Mouse (Mus musculus) bone marrow macrophage, adult 2 months (primary cell): ENCODE measurements around the gene Tmem81.

ENCODE experiments used
- CTCF ChIP-seq: IDR thresholded peaks from 2 replicates; pipeline ENCODE4 v1.5.1; 2012; ENCODE audit warnings: low read depth, mild to moderate bottlenecking, low read length, moderate library complexity
- POLR2A ChIP-seq: IDR thresholded peaks from 2 replicates; pipeline ENCODE4 v1.6.1; 2012; ENCODE audit warnings: mild to moderate bottlenecking, low read depth, low read length, borderline replicate concordance

- no peak for TF ChIP-seq CTCF
- TF ChIP-seq POLR2A: no peak
These were observed 22.8 kb upstream of the Tmem81 start for GRCm38 (mm10) chr1:132483234-132483633.
